Mouse (Mus musculus): ENCODE measurements around the gene Rnf208.
"Not testable (repeated sequence)": the region's sequence is repeated elsewhere in the genome, so short reads cannot be mapped to it uniquely, and the experiment has no call there.

Gene Rnf208

GRCm38 (mm10) chr2:25246183-25247072 is 4.4 kb downstream of the Rnf208 start, which contains the start of gene AL732309.1:
AL732309.1 (minus strand) TSS chr2:25246863.
- in situ Hi-C loops (cut with MboI) = no loop called here

GRCm38 (mm10) chr2:25252331-25252730 is 10.3 kb downstream of the Rnf208 start:
- in situ Hi-C loops (cut with MboI) = no loop called here

GRCm38 (mm10) chr2:25255284-25255779 is 13.3 kb downstream of the Rnf208 start, which contains the start of gene Tmem203:
Tmem203 (plus strand) TSS chr2:25255439.
- in situ Hi-C loops (cut with MboI) = no loop called here

GRCm38 (mm10) chr2:25256443-25257109 is 14.5 kb downstream of the Rnf208 start:
- in situ Hi-C loops (cut with MboI) = not testable (repeated sequence)

GRCm38 (mm10) chr2:25257250-25257649 is 15.2 kb downstream of the Rnf208 start:
- in situ Hi-C loops (cut with MboI) = not testable (repeated sequence)

- in situ Hi-C loops (cut with MboI) = no loop called here
Measured at GRCm38 (mm10) chr2:25258887-25259286, 16.8 kb downstream of the Rnf208 start.

GRCm38 (mm10) chr2:25261870-25262269 is 19.8 kb downstream of the Rnf208 start:
- in situ Hi-C loops (cut with MboI) = no loop called here

GRCm38 (mm10) chr2:25262291-25262767 is 20.3 kb downstream of the Rnf208 start, which contains the start of gene Tprn:
Tprn (plus strand) TSS chr2:25262618.
- in situ Hi-C loops (cut with MboI) = no loop called here

GRCm38 (mm10) chr2:25262795-25263622 is 21.0 kb downstream of the Rnf208 start:
- in situ Hi-C loops (cut with MboI) = no loop called here

- in situ Hi-C loops (cut with MboI) = no loop called here
Measured at GRCm38 (mm10) chr2:25263623-25264285, 21.7 kb downstream of the Rnf208 start.

- in situ Hi-C loops (cut with MboI) = no loop called here
Measured at GRCm38 (mm10) chr2:25264286-25264660, 22.2 kb downstream of the Rnf208 start.

GRCm38 (mm10) chr2:25264851-25265250 is 22.8 kb downstream of the Rnf208 start:
- in situ Hi-C loops (cut with MboI) = no loop called here

- in situ Hi-C loops (cut with MboI) = no loop called here
Measured at GRCm38 (mm10) chr2:25265897-25266656, 24.0 kb downstream of the Rnf208 start.

GRCm38 (mm10) chr2:25266720-25267119 is 24.7 kb downstream of the Rnf208 start:
- in situ Hi-C loops (cut with MboI) = no loop called here

- in situ Hi-C loops (cut with MboI) = no loop called here
Measured at GRCm38 (mm10) chr2:25267241-25267640, 25.2 kb downstream of the Rnf208 start.

GRCm38 (mm10) chr2:25267746-25268309 is 25.8 kb downstream of the Rnf208 start:
- in situ Hi-C loops (cut with MboI) = no loop called here

GRCm38 (mm10) chr2:25271827-25272511 is 29.9 kb downstream of the Rnf208 start, which contains the start of the genes Ssna1 and Anapc2:
Ssna1 (minus strand) TSS chr2:25272438.
Anapc2 (plus strand) TSS chr2:25272478.
- in situ Hi-C loops (cut with MboI) = no loop called here

- in situ Hi-C loops (cut with MboI) = no loop called here
Measured at GRCm38 (mm10) chr2:25272515-25272914, 30.5 kb downstream of the Rnf208 start.

GRCm38 (mm10) chr2:25273010-25273409 is 31.0 kb downstream of the Rnf208 start:
- in situ Hi-C loops (cut with MboI) = no loop called here
